Mouse (Mus musculus) kidney, embryonic 16.5 days (tissue): Measurements from ENCODE around the gene Ift88. TPM values are rescaled to one million over a fixed set of nuclear protein-coding genes. Genes with fewer than 3 reads are reported as not detected.
"Not testable (repeated sequence)": the region's sequence is repeated elsewhere in the genome, so short reads cannot be mapped to it uniquely, and the experiment has no call there.

Experiments
- ATAC-seq: fragments of 200-750 bp; cut with Nextera tagmentation; 2 replicates; pipeline ENCODE4 v1.8.0; 2017; ENCODE audit warnings: moderate TSS enrichment; ENCODE audit not compliant: low FRiP score, low TSS enrichment
- H3K27ac ChIP-seq: fragments of 300-500 bp; sonication (generic); 2 replicates; pipeline ENCODE4 v1.5.1; 2014; ENCODE audit warnings: low read length
- H3K27me3 ChIP-seq: fragments of 300-500 bp; sonication (generic); 2 replicates; pipeline ENCODE4 v1.6.1; 2014; ENCODE audit warnings: low read length, control low read depth, mixed read lengths; ENCODE audit not compliant: insufficient read depth
- H3K36me3 ChIP-seq: fragments of 300-500 bp; sonication (generic); 2 replicates; pipeline ENCODE4 v1.6.1; 2014; ENCODE audit warnings: low read length, control low read depth, mixed read lengths; ENCODE audit not compliant: insufficient read depth
- H3K4me1 ChIP-seq: fragments of 300-500 bp; sonication (generic); 2 replicates; pipeline ENCODE4 v1.6.1; 2014; ENCODE audit warnings: low read length, control low read depth, mixed read lengths; ENCODE audit not compliant: insufficient read depth
- H3K4me2 ChIP-seq: fragments of 300-500 bp; sonication (generic); replicated peaks from 2 replicates; pipeline ENCODE4 v1.6.1; 2014; ENCODE audit warnings: low read depth, low read length
- H3K4me3 ChIP-seq: fragments of 300-500 bp; sonication (generic); 2 replicates; pipeline ENCODE4 v1.5.1; 2014; ENCODE audit warnings: mild to moderate bottlenecking, low read length
- H3K9ac ChIP-seq: fragments of 300-500 bp; sonication (generic); replicated peaks from 2 replicates; pipeline ENCODE4 v1.6.1; 2014; ENCODE audit warnings: low read length
- H3K9me3 ChIP-seq: fragments of 300-500 bp; sonication (generic); 2 replicates; pipeline ENCODE4 v1.6.1; 2016; ENCODE audit warnings: low read length, control low read depth
- WGBS: fragments of 180-500 bp; shearing (Covaris S2); extraction: QIAGEN DNeasy Blood & Tissue Kit; methylation state at CpG from one replicate; pipeline ENCODE4 v1.1.7; 2014; 5-methylcytosine and 5-hydroxymethylcytosine counted together
- polyA plus RNA-seq: library from polyadenylated mRNA; unstranded; fragments of >200 nt; fragmentation: Nextera tagmentation; extraction: Ambion mirVana; gene quantifications from 2 replicates; pipeline ENCODE4 v1.2.1, GENCODE M21; 2015

Gene Ift88
- polyA plus RNA-seq, 1 experiment from 2014 or later = 12.0 TPM

- no peak overlapping the region for H3K4me2 ChIP-seq
- no peak overlapping the region for H3K4me3 ChIP-seq
- H3K4me1 ChIP-seq = no peaks in the 10 kb centered on the region
- no peak for ATAC-seq
- 88% methylated on average over 2 of the region's 2 CpGs for WGBS
- H3K27me3 ChIP-seq = no peaks in the 10 kb centered on the region
- H3K27ac ChIP-seq = no peak overlapping the region
- no peaks in the 10 kb centered on the region for H3K36me3 ChIP-seq
- H3K9me3 ChIP-seq = no peaks in the 10 kb centered on the region
- H3K9ac ChIP-seq = no peak overlapping the region
Measured at GRCm38 (mm10) chr14:57417187-57417586, 6.7 kb upstream of the Ift88 start.

GRCm38 (mm10) chr14:57424212-57424561 lies 325 bp downstream of the Ift88 start:
- Histone ChIP-seq H3K4me1 (0 out of 2 replicates have a peak, but pooled peaks cover 3% of the 10 kb centered on the region), H3K4me3 (peak overlapping the region; percentile 90), H3K4me2 (peak overlapping the region; percentile 78), H3K27me3 (no peaks in the 10 kb centered on the region), H3K9me3 (no peaks in the 10 kb centered on the region), H3K27ac (peak overlapping the region; percentile 40; the same call in 1 of the 2 replicates), H3K36me3 (no peaks in the 10 kb centered on the region), H3K9ac (peak overlapping the region; percentile 88)
- no peak; the same call in 1 of the 2 replicates for ATAC-seq
- WGBS = under 1% methylated on average over 20 of the region's 24 CpGs

DNA sequence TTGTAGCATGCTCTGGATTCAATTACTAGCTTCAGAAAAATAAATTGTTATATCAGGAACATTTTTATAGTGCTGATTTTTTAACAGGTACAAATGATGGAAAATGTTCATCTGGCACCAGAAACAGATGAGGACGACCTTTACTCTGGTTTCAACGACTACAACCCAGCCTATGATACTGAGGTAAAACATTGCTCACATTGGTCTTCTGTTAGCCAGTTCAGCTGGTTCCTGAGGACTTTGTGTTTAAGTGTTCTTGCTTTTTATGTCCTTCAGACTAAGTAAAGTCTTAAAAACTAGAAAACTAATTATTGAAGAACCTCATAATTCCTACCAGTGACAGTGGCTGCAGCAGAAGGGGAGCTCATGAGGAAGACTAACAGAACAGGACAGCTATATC lies 6.6 kb downstream of the Ift88 start:
- Histone ChIP-seq H3K9ac (no peak overlapping the region), H3K27ac (no peak overlapping the region), H3K36me3 (no peaks in the 10 kb centered on the region), H3K4me2 (no peak overlapping the region), H3K9me3 (no peaks in the 10 kb centered on the region), H3K27me3 (no peaks in the 10 kb centered on the region), H3K4me1 (no peaks in the 10 kb centered on the region), H3K4me3 (no peak overlapping the region)
- ATAC-seq = no peak
- 80% methylated on average over 2 of the region's 2 CpGs for WGBS

DNA sequence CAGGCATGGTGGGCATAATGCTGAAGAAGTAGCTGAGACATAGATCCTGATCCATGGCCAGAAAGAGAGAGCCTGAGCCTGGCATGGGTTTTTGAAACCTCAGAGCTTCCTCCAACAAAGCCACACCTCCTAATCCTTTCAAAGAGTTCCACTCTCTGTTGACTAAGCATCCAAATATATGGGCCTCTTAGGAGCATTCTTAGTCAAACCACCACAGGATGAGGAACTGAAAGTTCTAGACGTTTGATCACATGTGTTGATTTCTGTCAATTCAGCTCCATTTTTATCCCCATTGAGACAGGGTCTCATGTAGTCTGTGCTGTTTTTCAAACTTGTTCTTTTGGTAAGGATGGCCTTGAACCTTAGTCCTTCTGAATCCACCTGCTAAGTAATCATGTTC lies 28.7 kb downstream of the Ift88 start:
- WGBS = 73% methylated on average over 1 of the region's 1 CpGs
- H3K4me2 ChIP-seq = no peak overlapping the region
- H3K4me3 ChIP-seq = no peak overlapping the region
- no peaks in the 10 kb centered on the region for H3K4me1 ChIP-seq
- H3K9me3 ChIP-seq = no peaks in the 10 kb centered on the region
- no peak overlapping the region for H3K9ac ChIP-seq
- no peak for ATAC-seq
- H3K36me3 ChIP-seq = peaks cover 14% of the 10 kb centered on the region; the same call in 1 of the 2 replicates
- H3K27me3 ChIP-seq = no peaks in the 10 kb centered on the region
- no peak overlapping the region for H3K27ac ChIP-seq

- H3K4me2 ChIP-seq = no peak overlapping the region
- ATAC-seq = no peak
Measured at GRCm38 (mm10) chr14:57459883-57460282, 36.0 kb downstream of the Ift88 start.

GRCm38 (mm10) chr14:57460326-57460725 lies 36.5 kb downstream of the Ift88 start:
- WGBS = 78% methylated on average over 5 of the region's 5 CpGs
- H3K4me1 ChIP-seq, ATAC-seq, H3K27me3 ChIP-seq, H3K9me3 ChIP-seq, H3K4me2 ChIP-seq, H3K36me3 ChIP-seq, H3K9ac ChIP-seq, H3K4me3 ChIP-seq, H3K27ac ChIP-seq: not testable (repeated sequence)

More at GRCm38 (mm10) chr14:57459883-57460282, 36.0 kb downstream of the Ift88 start:
- Histone ChIP-seq H3K27ac (no peak overlapping the region), H3K9me3 (no peaks in the 10 kb centered on the region), H3K4me3 (no peak overlapping the region), H3K27me3 (no peaks in the 10 kb centered on the region), H3K9ac (no peak overlapping the region), H3K4me1 (no peaks in the 10 kb centered on the region), H3K36me3 (no peaks in the 10 kb centered on the region)
- 87% methylated on average over 5 of the region's 5 CpGs for WGBS

DNA sequence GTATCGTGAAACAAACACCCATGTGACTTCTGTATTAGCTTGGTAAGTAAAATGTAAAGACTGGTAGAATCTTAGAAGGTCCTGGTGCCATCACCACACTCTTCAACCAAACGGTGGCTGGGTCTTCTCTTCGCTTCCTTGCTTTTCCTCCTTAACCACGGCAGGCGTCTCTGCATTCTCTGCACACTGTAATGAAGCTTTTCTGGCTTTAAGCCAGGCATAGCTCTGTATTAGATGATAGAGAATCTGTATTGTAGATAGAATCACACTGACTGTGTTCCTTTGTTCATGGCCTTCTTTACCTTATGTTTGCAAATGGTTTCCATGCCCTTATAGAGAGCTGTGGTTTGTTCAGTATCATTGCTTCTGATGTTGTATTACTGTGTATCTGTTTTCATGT lies 39.0 kb downstream of the Ift88 start:
- Histone ChIP-seq H3K27ac (no peak overlapping the region), H3K36me3 (no peaks in the 10 kb centered on the region), H3K9ac (no peak overlapping the region), H3K4me3 (no peak overlapping the region), H3K4me2 (no peak overlapping the region), H3K9me3 (no peaks in the 10 kb centered on the region), H3K4me1 (no peaks in the 10 kb centered on the region), H3K27me3 (no peaks in the 10 kb centered on the region)
- ATAC-seq = no peak
- 80% methylated on average over 5 of the region's 5 CpGs for WGBS

DNA sequence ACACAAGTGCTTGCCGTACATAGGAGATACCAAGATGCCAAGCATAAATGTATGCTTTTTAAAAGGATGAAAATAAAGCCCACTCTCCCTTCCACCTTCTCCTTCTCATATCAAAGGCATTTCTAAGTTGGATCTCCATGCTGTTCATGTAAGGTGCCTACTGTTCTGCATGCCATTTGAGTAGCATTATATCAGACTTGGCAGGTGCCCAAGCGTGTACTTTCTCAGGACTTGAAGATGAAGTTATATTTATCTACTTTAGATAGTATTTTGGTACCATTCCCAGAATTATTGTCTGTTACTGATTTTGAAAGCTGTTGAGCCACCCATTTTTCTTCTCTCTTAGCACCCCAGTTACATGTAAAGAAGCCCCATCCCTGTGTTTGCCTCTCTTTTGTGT lies 51.2 kb downstream of the Ift88 start:
- 0 out of 2 replicates have a peak, but pooled peaks cover 5% of the 10 kb centered on the region for H3K36me3 ChIP-seq
- H3K4me1 ChIP-seq = no peaks in the 10 kb centered on the region
- 90% methylated on average over 2 of the region's 2 CpGs for WGBS
- H3K9me3 ChIP-seq = no peaks in the 10 kb centered on the region
- H3K9ac ChIP-seq = no peak overlapping the region
- ATAC-seq = no peak
- no peak overlapping the region for H3K4me2 ChIP-seq
- no peak overlapping the region for H3K27ac ChIP-seq
- H3K4me3 ChIP-seq = no peak overlapping the region
- no peaks in the 10 kb centered on the region for H3K27me3 ChIP-seq

DNA sequence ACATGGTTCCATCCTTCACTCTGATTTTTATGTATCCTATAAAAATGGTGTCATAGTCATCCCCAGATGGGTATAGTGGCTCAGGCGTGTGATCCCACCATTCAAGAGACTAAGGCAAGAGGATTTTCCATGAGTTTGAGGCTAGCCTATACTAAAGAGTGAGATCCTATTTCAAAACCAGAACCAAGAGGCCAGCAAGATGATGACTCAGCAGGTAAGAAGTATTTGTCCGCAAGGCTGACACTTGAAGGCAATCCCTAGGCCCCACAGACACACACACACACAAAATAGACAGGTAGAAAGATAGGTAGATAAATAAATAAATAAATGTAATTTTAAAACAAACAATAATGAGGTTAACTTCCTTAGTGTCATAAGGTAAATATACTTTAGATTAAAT lies 58.4 kb downstream of the Ift88 start:
- no peaks in the 10 kb centered on the region for H3K9me3 ChIP-seq
- no peak overlapping the region for H3K9ac ChIP-seq
- H3K36me3 ChIP-seq = no peaks in the 10 kb centered on the region
- H3K27ac ChIP-seq = no peak overlapping the region
- H3K4me3 ChIP-seq = no peak overlapping the region
- no peak overlapping the region for H3K4me2 ChIP-seq
- no peaks in the 10 kb centered on the region for H3K27me3 ChIP-seq
- WGBS = 90% methylated on average over 2 of the region's 2 CpGs
- no peaks in the 10 kb centered on the region for H3K4me1 ChIP-seq
- no peak for ATAC-seq

- no peaks in the 10 kb centered on the region for H3K36me3 ChIP-seq
- H3K4me3 ChIP-seq = no peak overlapping the region
- no peak overlapping the region for H3K27ac ChIP-seq
- no peak for ATAC-seq
- no peaks in the 10 kb centered on the region for H3K4me1 ChIP-seq
- H3K9ac ChIP-seq = no peak overlapping the region
- H3K4me2 ChIP-seq = no peak overlapping the region
- 96% methylated on average over 6 of the region's 6 CpGs for WGBS
- no peaks in the 10 kb centered on the region for H3K27me3 ChIP-seq
- H3K9me3 ChIP-seq = no peaks in the 10 kb centered on the region
Measured at GRCm38 (mm10) chr14:57484183-57484582, 60.3 kb downstream of the Ift88 start.
